Mouse (Mus musculus): ENCODE data around the gene Egln3.

Gene Egln3

DNA sequence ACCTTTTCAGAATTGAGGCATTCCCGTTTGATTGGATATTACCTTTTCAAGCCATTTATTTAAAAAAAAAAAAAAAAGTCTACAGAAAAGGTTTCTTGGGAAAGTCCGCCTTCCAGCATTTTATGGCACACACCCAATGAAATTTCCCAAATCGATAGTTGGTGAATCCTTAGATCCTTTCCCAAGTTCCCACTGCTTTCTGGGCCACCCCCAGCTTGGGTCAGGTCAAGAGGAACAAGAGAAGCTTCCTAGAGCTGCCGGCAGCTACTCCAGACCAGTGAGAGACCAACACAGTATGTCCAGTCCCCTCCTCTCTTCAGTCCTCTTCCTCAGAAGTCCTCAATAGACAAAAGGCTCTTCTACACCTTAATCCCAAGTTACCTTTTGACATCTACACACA, 40.5 kb downstream of the Egln3 start:
- DNase-seq (ENCODE audit: low spot score in 2 of 2) = no peak

DNA sequence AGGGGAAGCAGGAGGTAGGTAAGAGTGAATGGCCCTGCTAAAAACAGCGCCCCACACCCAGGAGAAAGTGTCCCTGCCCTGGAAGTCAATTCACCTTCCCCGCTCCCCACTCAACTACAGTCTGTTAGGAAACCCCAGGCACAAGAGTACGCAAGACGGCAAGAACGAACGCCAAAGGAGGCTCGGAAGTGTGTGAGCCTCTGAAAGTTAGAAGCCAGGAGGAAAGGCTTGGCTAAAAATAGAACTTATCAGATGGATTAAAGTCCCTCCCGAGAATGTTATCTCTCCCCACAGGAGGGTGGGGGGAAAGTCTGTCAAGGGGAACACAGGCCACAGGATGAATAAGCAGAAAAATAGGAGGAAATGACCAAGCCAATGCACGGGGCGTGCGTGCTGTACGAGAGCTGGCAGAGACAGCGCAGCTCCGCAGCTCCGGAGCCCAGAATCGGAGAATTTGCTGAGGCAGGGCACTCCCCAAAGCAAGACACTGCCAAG, 41.0 kb downstream of the Egln3 start:
- peak; percentile 29 to 55 for DNase-seq (ENCODE audit: low spot score in 2 of 2)

DNA sequence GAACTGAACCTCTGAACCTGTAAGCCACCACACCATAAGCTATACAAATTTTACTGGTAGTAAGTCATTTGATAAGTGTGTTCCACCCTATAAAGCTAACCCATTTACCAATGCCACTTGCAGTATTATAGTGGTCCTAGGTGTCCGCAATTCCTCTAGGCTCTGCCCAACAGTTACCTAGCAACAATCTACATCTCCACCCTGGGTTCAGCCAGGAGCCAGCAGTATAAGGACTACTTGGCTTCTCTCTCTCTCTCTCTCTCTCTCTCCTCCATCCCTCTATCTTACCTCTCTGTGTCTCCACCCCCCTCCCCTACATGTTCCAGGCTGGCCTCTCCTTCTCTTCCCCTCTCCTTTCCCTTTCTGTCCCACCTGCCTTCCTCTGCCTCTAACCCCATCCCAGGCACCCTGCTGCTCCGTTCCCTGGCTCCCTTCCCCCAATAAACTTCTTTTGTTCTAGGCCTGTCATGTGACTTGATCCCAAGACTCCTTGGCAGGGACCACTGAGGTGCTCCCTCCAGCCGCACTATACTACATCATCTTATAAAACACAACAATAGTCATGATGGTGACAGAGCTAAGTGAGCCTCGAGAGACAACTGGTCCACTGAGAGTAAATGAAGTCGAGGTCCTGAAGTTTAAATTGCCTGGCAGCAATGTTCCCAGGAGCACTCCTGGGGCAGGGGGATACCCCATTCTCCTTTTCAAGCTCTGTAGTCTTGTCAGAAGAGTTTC, 42.0 kb downstream of the Egln3 start:
- no peak for DNase-seq (ENCODE audit: low spot score in 2 of 2)

DNA sequence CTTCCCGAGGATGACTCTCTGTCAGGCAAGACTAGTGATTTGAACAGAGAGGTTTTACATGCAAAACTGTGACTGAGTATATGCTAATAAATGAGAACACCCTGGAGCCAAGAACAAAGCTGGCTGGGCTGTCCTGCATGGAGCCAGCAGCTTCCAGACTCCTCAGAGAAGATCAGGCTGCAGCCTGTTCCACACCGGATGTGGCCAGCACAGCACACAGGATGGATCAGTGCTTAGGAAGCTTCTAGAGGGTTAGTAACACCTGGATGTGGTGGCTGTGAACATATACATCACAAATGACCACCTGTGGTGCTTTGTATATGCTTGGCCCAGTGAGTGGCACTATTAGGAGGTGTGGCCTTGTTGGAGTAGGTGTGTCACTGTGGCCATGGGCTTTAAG, 43.4 kb downstream of the Egln3 start:
- DNase-seq (ENCODE audit: low spot score in 2 of 2) = no peak

DNA sequence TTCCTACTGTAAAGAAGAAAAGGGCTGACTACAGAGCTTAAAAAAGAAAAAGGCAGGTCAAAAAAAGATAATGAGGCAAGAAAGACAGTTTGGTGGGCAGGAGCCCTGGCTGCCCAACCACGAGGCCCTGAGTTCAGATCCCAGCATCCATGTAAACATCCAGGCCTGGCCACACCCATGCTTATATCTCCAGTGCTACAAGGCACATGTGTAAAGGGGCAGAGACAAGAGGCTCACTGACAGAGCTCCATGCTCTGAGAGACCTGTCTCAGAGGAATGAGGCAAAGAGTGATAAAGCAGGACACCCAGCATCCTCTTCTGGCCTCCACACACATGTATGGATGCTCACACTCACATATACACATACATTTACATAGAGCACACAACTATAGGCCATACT, 48.9 kb downstream of the Egln3 start:
- DNase-seq (ENCODE audit: low spot score in 2 of 2) = no peak

DNA sequence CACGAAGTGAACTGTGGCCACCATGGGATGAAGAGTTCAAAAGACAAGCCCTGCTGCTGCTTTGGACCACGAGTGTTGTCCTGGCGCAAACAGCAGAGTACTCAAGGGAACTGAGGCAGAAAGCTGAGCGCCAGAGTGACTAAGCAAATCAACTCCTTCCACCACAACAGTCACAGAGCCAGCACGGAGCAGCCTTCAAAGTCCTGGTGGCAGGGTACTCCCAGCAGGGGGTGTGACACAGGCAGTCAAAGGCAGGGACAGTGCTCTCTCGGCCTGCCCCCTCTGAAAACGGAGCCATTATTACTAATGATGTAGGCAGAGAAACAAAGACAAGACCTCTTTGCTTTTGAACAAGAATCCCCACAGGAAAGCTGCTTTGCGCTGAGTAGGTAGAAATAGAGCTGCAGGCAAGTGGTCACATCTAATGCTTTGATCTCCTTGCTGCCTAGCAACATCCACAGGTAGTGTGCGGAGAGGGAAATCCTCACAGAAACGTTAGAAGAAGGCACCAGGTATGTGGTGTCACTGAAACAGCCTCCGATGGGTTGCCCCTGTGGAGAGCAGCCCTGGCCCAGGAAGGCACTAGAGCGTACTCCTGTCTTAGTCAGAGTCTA, 56.6 kb downstream of the Egln3 start:
- no peak for DNase-seq (ENCODE audit: low spot score in 2 of 2)
